Mouse (Mus musculus): ENCODE measurements around the gene Syn2.
"Not testable (repeated sequence)": the region's sequence is repeated elsewhere in the genome, so short reads cannot be mapped to it uniquely, and the experiment has no call there.

Syn2 gene

GRCm38 (mm10) chr6:115221215-115221641, 86.5 kb downstream of the Syn2 start:
- no peak for DNase-seq (ENCODE audit: low read depth, low spot score)
- no peaks in the 10 kb centered on the region for H3K36me3 ChIP-seq (ENCODE audit: control insufficient read depth, insufficient read depth, low read length, poor library complexity, severe bottlenecking)

GRCm38 (mm10) chr6:115225519-115225918, 90.8 kb downstream of the Syn2 start:
- H3K36me3 ChIP-seq (ENCODE audit: control insufficient read depth, insufficient read depth, low read length, poor library complexity, severe bottlenecking): no peaks in the 10 kb centered on the region
- no peaks in the 10 kb centered on the region for H3K27me3 ChIP-seq (ENCODE audit: control insufficient read depth, insufficient read depth, low read length, poor library complexity, severe bottlenecking)
- no peak for DNase-seq (ENCODE audit: low read depth, low spot score)

More at GRCm38 (mm10) chr6:115221215-115221641, 86.5 kb downstream of the Syn2 start:
- H3K27me3 ChIP-seq (ENCODE audit: control insufficient read depth, insufficient read depth, low read length, poor library complexity, severe bottlenecking): no peaks in the 10 kb centered on the region

GRCm38 (mm10) chr6:115227043-115227442, 92.3 kb downstream of the Syn2 start, which contains the start of gene Gm17482:
TSS of gene Gm17482 (plus strand) at chr6:115227343.
- DNase-seq (ENCODE audit: low read depth, low spot score): no peak

GRCm38 (mm10) chr6:115227529-115227928, 92.8 kb downstream of the Syn2 start:
- Histone ChIP-seq H3K36me3 (ENCODE audit: control insufficient read depth, insufficient read depth, low read length, poor library complexity, severe bottlenecking) (no peaks in the 10 kb centered on the region), H3K27me3 (ENCODE audit: control insufficient read depth, insufficient read depth, low read length, poor library complexity, severe bottlenecking) (no peaks in the 10 kb centered on the region)
- DNase-seq (ENCODE audit: low read depth, low spot score): peak; percentile 72

More at GRCm38 (mm10) chr6:115227043-115227442, 92.3 kb downstream of the Syn2 start, which contains the start of gene Gm17482:
- Histone ChIP-seq H3K27me3 (ENCODE audit: control insufficient read depth, insufficient read depth, low read length, poor library complexity, severe bottlenecking) (no peaks in the 10 kb centered on the region), H3K36me3 (ENCODE audit: control insufficient read depth, insufficient read depth, low read length, poor library complexity, severe bottlenecking) (no peaks in the 10 kb centered on the region)

DNA sequence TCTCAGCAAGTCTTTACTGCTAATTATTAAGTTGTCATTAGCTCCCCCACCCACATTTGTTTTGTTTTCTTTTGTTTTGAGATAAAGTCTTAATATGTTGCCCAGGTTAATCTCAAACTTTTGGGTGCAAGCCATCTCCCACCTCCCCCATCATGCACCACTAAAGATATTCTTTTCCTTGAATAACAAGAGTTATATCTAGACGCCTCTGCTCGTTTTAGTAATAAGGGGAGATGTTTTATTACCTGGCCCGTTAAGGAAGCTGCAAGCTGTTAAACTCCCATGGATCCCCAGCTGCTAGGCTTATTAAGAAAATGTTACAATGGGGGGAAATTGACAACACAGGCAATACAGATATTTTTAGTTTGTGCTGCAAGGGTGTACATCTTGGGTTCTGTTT, 95.9 kb downstream of the Syn2 start:
- Histone ChIP-seq H3K36me3 (ENCODE audit: control insufficient read depth, insufficient read depth, low read length, poor library complexity, severe bottlenecking) (no peaks in the 10 kb centered on the region), H3K27me3 (ENCODE audit: control insufficient read depth, insufficient read depth, low read length, poor library complexity, severe bottlenecking) (no peaks in the 10 kb centered on the region)
- DNase-seq (ENCODE audit: low read depth, low spot score): no peak

DNA sequence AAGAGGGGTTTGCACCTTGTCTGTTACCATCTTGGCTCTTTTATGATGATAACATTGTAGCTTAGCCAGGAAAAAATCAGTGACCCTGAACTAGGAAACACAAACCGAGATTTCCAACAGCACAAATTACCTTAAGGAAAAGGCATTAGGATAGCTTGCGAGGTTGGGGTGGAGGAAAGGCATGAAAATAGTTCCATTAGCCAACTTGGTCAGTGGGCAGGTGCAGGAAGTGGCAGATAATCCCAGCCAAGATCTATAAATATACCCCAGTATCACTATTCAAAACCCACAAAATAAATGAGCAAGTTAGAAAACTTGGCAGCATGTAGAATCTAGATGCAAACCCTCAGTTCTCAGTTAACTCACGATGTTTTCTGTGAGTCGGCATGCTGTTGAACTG, 97.1 kb downstream of the Syn2 start:
- no peaks in the 10 kb centered on the region for H3K36me3 ChIP-seq (ENCODE audit: control insufficient read depth, insufficient read depth, low read length, poor library complexity, severe bottlenecking)
- no peaks in the 10 kb centered on the region for H3K27me3 ChIP-seq (ENCODE audit: control insufficient read depth, insufficient read depth, low read length, poor library complexity, severe bottlenecking)
- no peak for DNase-seq (ENCODE audit: low read depth, low spot score)

DNA sequence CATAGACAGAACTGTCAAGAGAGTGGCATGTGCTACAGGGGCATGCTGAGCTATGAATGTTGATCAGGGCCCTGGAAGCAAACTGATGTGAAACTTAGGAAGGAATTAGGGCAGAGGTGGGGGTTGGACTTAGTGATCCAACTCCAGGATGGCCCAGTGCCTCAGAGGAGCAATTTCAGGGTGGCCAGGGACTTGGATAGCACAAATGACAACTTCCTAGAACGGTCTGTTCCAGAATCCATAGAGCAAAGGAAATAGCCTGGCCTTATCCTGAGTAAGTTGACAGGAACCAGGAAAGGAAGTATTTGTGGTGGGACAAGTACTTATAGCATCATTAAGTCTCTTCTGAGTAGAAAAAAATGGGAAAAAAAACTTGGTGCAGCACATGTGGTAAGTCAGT, 97.9 kb downstream of the Syn2 start:
- H3K36me3 ChIP-seq (ENCODE audit: control insufficient read depth, insufficient read depth, low read length, poor library complexity, severe bottlenecking): no peaks in the 10 kb centered on the region
- no peak for DNase-seq (ENCODE audit: low read depth, low spot score)
- no peaks in the 10 kb centered on the region for H3K27me3 ChIP-seq (ENCODE audit: control insufficient read depth, insufficient read depth, low read length, poor library complexity, severe bottlenecking)

DNA sequence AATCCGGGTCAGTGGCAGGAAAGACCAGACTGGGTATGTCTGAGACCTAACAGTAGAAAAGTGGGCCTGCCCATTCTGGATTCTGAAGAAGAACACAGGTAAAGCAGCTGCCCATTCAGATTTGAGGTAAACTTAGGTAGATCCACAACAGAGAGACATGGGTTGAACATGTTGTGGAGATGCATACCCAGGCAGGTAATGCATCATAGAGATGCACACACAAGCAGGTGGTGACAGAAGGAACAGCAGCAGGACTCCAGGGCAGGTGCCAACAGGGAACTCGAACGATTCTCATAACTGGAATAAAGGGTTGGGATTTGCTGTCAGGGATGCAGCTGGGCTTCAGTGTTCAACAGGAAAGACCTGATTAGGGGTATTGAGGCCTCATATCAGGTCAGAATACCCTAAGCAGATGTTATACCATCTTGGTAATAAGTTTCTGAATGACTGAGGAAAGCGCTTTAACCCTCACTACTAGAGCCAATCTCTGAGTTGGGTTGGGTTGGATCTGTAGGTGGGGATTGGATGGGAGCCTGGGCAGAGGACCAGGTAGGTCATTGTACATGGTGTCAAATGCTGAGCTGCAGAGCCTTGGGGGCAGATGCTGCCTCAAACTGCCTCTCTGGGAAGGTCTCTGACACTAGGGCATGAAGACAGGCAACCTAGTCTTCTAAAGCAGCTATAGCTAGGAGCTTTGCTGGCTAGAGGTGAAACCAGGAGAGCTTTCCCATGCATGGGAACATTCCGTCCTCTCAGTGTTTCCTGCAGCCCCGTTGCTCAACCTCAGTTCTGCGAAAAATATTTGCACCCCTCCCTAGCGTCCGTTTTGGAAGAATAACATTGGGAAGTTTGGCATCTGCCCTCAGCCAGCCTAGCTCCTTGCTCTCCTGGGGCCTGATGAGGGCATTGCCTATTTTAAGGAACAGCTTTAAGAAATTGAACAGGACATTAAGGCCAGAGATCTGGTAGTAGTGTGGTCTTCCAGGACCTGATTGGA, 103.6 kb downstream of the Syn2 start:
- Histone ChIP-seq H3K36me3 (ENCODE audit: control insufficient read depth, insufficient read depth, low read length, poor library complexity, severe bottlenecking) (no peaks in the 10 kb centered on the region), H3K27me3 (ENCODE audit: control insufficient read depth, insufficient read depth, low read length, poor library complexity, severe bottlenecking) (no peaks in the 10 kb centered on the region; the same call in 1 of the 2 replicates)
- DNase-seq (ENCODE audit: low read depth, low spot score): no peak

DNA sequence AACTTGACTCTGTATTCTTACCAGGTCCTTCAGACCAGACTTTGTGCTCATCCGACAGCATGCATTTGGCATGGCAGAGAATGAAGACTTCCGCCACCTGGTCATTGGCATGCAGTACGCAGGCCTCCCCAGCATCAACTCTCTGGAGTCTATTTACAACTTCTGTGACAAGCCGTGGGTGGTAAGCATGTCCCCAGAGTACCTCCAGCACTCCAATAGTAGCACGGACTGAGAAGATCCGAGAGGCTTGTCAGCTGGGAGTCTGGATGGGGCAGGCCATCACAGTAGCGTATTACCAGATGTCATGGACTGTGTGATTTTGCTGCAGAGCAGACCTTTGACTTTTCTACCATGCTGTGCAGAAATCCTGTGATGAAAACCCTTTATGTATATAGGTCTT, 104.6 kb downstream of the Syn2 start:
- H3K36me3 ChIP-seq (ENCODE audit: control insufficient read depth, insufficient read depth, low read length, poor library complexity, severe bottlenecking): no peaks in the 10 kb centered on the region
- no peak for DNase-seq (ENCODE audit: low read depth, low spot score)
- H3K27me3 ChIP-seq (ENCODE audit: control insufficient read depth, insufficient read depth, low read length, poor library complexity, severe bottlenecking): no peaks in the 10 kb centered on the region; the same call in 1 of the 2 replicates

GRCm38 (mm10) chr6:115240431-115240830, 105.7 kb downstream of the Syn2 start:
- H3K27me3 ChIP-seq (ENCODE audit: control insufficient read depth, insufficient read depth, low read length, poor library complexity, severe bottlenecking); DNase-seq (ENCODE audit: low read depth, low spot score); H3K36me3 ChIP-seq (ENCODE audit: control insufficient read depth, insufficient read depth, low read length, poor library complexity, severe bottlenecking): not testable (repeated sequence)

GRCm38 (mm10) chr6:115241131-115241699, 106.5 kb downstream of the Syn2 start:
- H3K36me3 ChIP-seq (ENCODE audit: control insufficient read depth, insufficient read depth, low read length, poor library complexity, severe bottlenecking): no peaks in the 10 kb centered on the region
- H3K27me3 ChIP-seq (ENCODE audit: control insufficient read depth, insufficient read depth, low read length, poor library complexity, severe bottlenecking): no peaks in the 10 kb centered on the region; the same call in 1 of the 2 replicates
- no peak for DNase-seq (ENCODE audit: low read depth, low spot score)

DNA sequence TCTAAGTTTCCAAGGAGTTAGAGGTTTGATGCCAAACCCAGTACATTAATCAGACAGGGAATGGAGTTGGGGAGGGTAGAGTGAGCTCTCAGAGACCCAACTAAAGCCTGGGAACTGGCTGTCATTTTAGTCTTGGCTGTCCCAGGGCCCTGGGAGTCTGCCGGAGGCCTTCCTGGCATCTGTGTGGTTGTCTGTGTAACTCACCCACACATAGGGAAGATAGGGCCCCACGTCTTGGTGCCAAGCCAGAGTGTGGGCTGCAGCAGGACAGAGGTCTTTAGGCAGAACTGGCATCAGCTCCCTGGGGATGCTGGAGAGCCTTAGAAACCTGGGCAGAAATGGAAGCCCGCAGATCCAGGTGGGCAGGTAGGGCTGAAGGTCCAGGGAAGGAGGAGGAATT, 107.2 kb downstream of the Syn2 start:
- no peaks in the 10 kb centered on the region; the same call in 1 of the 2 replicates for H3K27me3 ChIP-seq (ENCODE audit: control insufficient read depth, insufficient read depth, low read length, poor library complexity, severe bottlenecking)
- no peaks in the 10 kb centered on the region for H3K36me3 ChIP-seq (ENCODE audit: control insufficient read depth, insufficient read depth, low read length, poor library complexity, severe bottlenecking)
- DNase-seq (ENCODE audit: low read depth, low spot score): no peak

GRCm38 (mm10) chr6:115244222-115244621, 109.5 kb downstream of the Syn2 start:
- DNase-seq (ENCODE audit: low read depth, low spot score): no peak

DNA sequence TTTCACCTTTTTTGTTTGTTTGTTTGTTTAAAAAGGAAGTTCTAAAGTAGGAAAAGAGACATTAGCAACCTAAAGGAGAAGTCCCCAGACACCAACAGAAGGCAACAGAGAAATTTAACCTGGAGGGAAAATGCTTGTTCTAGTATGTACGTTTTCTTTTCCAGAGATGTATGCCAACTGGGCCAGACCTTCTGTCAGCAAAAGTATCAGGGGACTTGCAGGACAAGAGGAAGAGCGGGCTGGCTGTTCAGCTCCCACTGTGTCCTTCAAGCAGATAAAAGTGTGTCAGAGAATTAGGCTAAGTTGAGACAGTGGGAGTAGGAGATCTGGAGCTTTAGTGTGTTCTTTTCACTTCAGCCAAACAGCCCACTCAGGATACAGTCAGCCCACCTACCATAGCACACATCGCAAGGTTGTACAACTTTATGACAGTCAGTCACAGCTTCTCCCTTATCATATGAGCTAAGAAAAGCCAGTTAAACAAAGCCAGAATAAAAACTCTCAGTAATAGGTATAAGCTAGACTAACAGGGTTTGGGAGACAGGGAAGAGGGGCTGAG, 110.9 kb downstream of the Syn2 start:
- Histone ChIP-seq H3K36me3 (ENCODE audit: control insufficient read depth, insufficient read depth, low read length, poor library complexity, severe bottlenecking) (no peaks in the 10 kb centered on the region), H3K27me3 (ENCODE audit: control insufficient read depth, insufficient read depth, low read length, poor library complexity, severe bottlenecking) (no peaks in the 10 kb centered on the region)
- DNase-seq (ENCODE audit: low read depth, low spot score): no peak

More at GRCm38 (mm10) chr6:115244222-115244621, 109.5 kb downstream of the Syn2 start:
- Histone ChIP-seq H3K27me3 (ENCODE audit: control insufficient read depth, insufficient read depth, low read length, poor library complexity, severe bottlenecking) (no peaks in the 10 kb centered on the region; the same call in 1 of the 2 replicates), H3K36me3 (ENCODE audit: control insufficient read depth, insufficient read depth, low read length, poor library complexity, severe bottlenecking) (no peaks in the 10 kb centered on the region)

- H3K36me3 ChIP-seq (ENCODE audit: control insufficient read depth, insufficient read depth, low read length, poor library complexity, severe bottlenecking): no peaks in the 10 kb centered on the region
- no peak for DNase-seq (ENCODE audit: low read depth, low spot score)
These were observed 116.9 kb downstream of the Syn2 start for GRCm38 (mm10) chr6:115251531-115251985.

More at GRCm38 (mm10) chr6:115251531-115251985, 116.9 kb downstream of the Syn2 start:
- H3K27me3 ChIP-seq (ENCODE audit: control insufficient read depth, insufficient read depth, low read length, poor library complexity, severe bottlenecking): no peaks in the 10 kb centered on the region
